Mouse (Mus musculus) liver, embryonic 13.5 days (tissue): ENCODE measurements around the gene Srsf5. TPM values are rescaled to one million over a fixed set of nuclear protein-coding genes. Genes with fewer than 3 reads are reported as not detected.

Experiments
- ATAC-seq: fragments of 200-750 bp; cut with Nextera tagmentation; 2 replicates; pipeline ENCODE4 v1.8.0; 2017; ENCODE audit warnings: low read depth, mild to moderate bottlenecking, moderate number of reproducible peaks, moderate library complexity
- DNase-seq: peaks from one replicate; pipeline ENCODE4 v3.0.0; 2022
- H3K27ac ChIP-seq: fragments of 300-500 bp; sonication (generic); 2 replicates; pipeline ENCODE4 v1.5.1; 2015; ENCODE audit warnings: moderate library complexity, mild to moderate bottlenecking, inconsistent platforms
- H3K27me3 ChIP-seq: fragments of 300-500 bp; sonication (generic); 2 replicates; pipeline ENCODE4 v1.6.1; 2015; ENCODE audit warnings: mild to moderate bottlenecking, inconsistent platforms
- H3K36me3 ChIP-seq: fragments of 300-500 bp; sonication (generic); 2 replicates; pipeline ENCODE4 v1.6.1; 2015; ENCODE audit warnings: mild to moderate bottlenecking, inconsistent platforms
- H3K4me1 ChIP-seq: fragments of 300-500 bp; sonication (generic); replicated peaks from 2 replicates; pipeline ENCODE4 v1.6.1; 2015; ENCODE audit warnings: inconsistent platforms
- H3K4me2 ChIP-seq: fragments of 300-500 bp; sonication (generic); 2 replicates; pipeline ENCODE4 v1.6.1; 2015; ENCODE audit warnings: inconsistent platforms, mild to moderate bottlenecking, moderate library complexity
- H3K4me3 ChIP-seq: fragments of 300-500 bp; sonication (generic); replicated peaks from 2 replicates; pipeline ENCODE4 v1.5.1; 2015; ENCODE audit warnings: mild to moderate bottlenecking, inconsistent platforms
- H3K9ac ChIP-seq: fragments of 300-500 bp; sonication (generic); 2 replicates; pipeline ENCODE4 v1.6.1; 2015; ENCODE audit warnings: mild to moderate bottlenecking, inconsistent platforms
- H3K9me3 ChIP-seq: fragments of 300-500 bp; sonication (generic); replicated peaks from 2 replicates; pipeline ENCODE4 v1.6.1; 2016; ENCODE audit warnings: inconsistent platforms
- WGBS: fragments of 180-500 bp; shearing (Covaris S2); methylation state at CpG from one replicate; pipeline ENCODE4 v1.1.7; 2015; ENCODE audit not compliant: insufficient replicate concordance; 5-methylcytosine and 5-hydroxymethylcytosine counted together
- polyA plus RNA-seq: library from polyadenylated mRNA; unstranded; fragments of >200 nt; fragmentation: Nextera tagmentation; extraction: Ambion mirVana; gene quantifications from 2 replicates; pipeline ENCODE4 v1.2.1, GENCODE M21; 2015

Gene Srsf5
- polyA plus RNA-seq, 1 experiment from 2014 or later = 313 TPM

DNA sequence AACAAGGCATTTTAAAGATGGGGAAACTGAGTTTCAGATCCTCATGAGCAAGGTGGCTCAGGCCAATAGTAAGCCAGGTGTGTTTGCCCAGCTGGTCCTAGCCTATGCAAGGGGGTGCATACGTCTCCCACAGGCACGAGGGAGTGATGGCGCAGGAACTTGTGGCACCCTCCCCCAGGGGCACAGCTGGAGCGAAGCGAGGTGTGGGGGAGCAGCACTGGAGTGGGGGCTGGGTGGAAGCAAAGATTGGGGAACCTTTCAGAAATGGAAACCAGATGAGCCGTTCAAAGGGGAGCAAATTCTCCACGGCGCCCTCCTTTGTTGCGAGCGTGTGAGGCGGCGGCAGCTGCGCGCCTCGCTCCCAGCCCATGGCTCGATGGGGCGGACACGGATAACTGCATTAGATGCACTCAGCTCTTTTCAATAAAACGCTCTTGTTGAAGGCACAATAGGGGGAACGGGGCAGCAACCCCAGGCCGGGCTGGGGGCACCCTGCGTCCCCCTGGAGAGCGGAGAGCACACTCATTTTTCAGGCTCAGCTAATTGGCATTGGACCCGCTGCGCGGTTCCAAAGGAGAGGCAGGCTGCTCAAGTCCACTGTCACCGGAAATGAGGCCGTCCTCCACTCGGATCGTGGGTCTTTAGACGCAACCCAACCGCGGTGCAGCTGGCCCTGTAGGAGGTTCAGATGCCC, 53.4 kb downstream of the Srsf5 start:
- no peak overlapping the region for H3K27ac ChIP-seq
- DNase-seq = no peak

More for the DNA sequence above, 53.4 kb downstream of the Srsf5 start:
- Histone ChIP-seq H3K4me3 (no peak overlapping the region; the same call in 1 of the 2 replicates), H3K9ac (no peak overlapping the region), H3K9me3 (no peaks in the 10 kb centered on the region), H3K4me1 (peaks cover 6% of the 10 kb centered on the region; the same call in 1 of the 2 replicates), H3K36me3 (no peaks in the 10 kb centered on the region), H3K27me3 (peaks cover 16% of the 10 kb centered on the region), H3K4me2 (peak overlapping the region; percentile 34)
- ATAC-seq = no peak
- 13% methylated on average over 33 of the region's 33 CpGs for whole genome bisulfite sequencing

Other genes starting within 250 kb of the Srsf5 start
- not detected in 2 replicates for gene Ccdc177, start 184.8 kb upstream of the Srsf5 start, polyA plus RNA-seq
- gene Susd6, start 155.0 kb upstream of the Srsf5 start, polyA plus RNA-seq = 9.4 and 11.6 TPM in 2 replicates
- 0.74 and 0.95 TPM in 2 replicates for gene Slc10a1, start 23.2 kb downstream of the Srsf5 start, polyA plus RNA-seq
- gene Smoc1, start 81.3 kb downstream of the Srsf5 start, polyA plus RNA-seq = 6.0 and 7.4 TPM in 2 replicates